Mouse (Mus musculus): ENCODE results near the gene Rdh1. TPM values are rescaled to one million over a fixed set of nuclear protein-coding genes. Genes with fewer than 3 reads are reported as not detected.

Gene Rdh1
- polyA plus RNA-seq (2016; fragmentation: Nextera tagmentation; extraction: Ambion mirVana): 0.05 and 0.09 TPM in 2 replicates

- Histone ChIP-seq H3K36me3 (no peaks in the 10 kb centered on the region), H3K4me3 (no peak within 1 kb of the TSS), H3K9ac (no peak within 1 kb of the TSS), H3K4me2 (replicated peaks) (no peak within 1 kb of the TSS), H3K27ac (no peak within 1 kb of the TSS), H3K9me3 (0 out of 2 replicates have a peak, but pooled peaks cover 2% of the 10 kb centered on the region), H3K4me1 (no peaks in the 10 kb centered on the region), H3K27me3 (replicated peaks) (no peaks in the 10 kb centered on the region)
- 80% methylated on average over 9 of the region's 9 CpGs for WGBS
- no peak for ATAC-seq (ENCODE audit: low FRiP score, low read depth)
Observed at GRCm38 (mm10) chr10:127759181-127760110, at the start of gene Rdh1, which contains the start of gene Rdh16f1. Rdh1 (plus strand) TSS chr10:127759721. Rdh16f1 (plus strand) TSS chr10:127759787.

DNA sequence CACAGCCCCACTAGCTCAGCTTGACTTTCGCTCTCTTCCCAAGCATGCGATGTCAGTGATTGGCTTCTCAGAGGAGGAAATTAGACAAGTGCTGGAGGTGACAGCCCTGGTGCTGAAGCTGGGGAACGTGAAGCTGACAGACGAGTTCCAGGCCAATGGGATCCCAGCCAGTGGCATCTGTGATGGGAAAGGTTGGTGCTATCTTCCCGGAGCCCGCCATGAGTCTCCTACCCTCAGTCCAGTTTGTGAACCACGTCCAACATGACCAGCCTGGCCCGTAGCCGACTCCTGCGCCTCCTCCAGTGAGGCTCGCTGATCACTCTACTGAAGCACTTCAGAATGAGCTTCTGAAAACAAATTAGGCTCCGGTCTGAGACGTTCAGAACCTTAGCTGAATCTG is 49.2 kb upstream of the Rdh1 start:
- Histone ChIP-seq H3K9ac (no peak overlapping the region), H3K4me2 (replicated peaks) (no peak overlapping the region), H3K27ac (no peak overlapping the region), H3K9me3 (no peaks in the 10 kb centered on the region), H3K36me3 (no peaks in the 10 kb centered on the region), H3K4me1 (no peaks in the 10 kb centered on the region), H3K4me3 (no peak overlapping the region), H3K27me3 (replicated peaks) (no peaks in the 10 kb centered on the region)
- WGBS: 88% methylated on average over 13 of the region's 13 CpGs
- ATAC-seq (ENCODE audit: low FRiP score, low read depth): no peak

GRCm38 (mm10) chr10:127712736-127713135 is 46.8 kb upstream of the Rdh1 start:
- Histone ChIP-seq H3K27me3 (replicated peaks) (no peaks in the 10 kb centered on the region), H3K4me3 (no peak overlapping the region), H3K4me1 (no peaks in the 10 kb centered on the region), H3K4me2 (replicated peaks) (no peak overlapping the region), H3K27ac (no peak overlapping the region), H3K9ac (no peak overlapping the region), H3K9me3 (no peaks in the 10 kb centered on the region), H3K36me3 (no peaks in the 10 kb centered on the region)
- WGBS: 84% methylated on average over 6 of the region's 6 CpGs
- ATAC-seq (ENCODE audit: low FRiP score, low read depth): no peak

- Histone ChIP-seq H3K36me3 (no peaks in the 10 kb centered on the region), H3K4me1 (peaks cover 19% of the 10 kb centered on the region), H3K4me2 (replicated peaks) (peak overlapping the region; percentile 46), H3K4me3 (no peak overlapping the region), H3K9me3 (no peaks in the 10 kb centered on the region), H3K27me3 (replicated peaks) (peaks cover 11% of the 10 kb centered on the region; the same call in 1 of the 2 replicates), H3K9ac (0 out of 2 replicates have a peak overlapping the region, but pooled peaks have one; percentile 35), H3K27ac (no peak overlapping the region; the same call in 1 of the 2 replicates)
- 10% methylated on average over 20 of the region's 20 CpGs for WGBS
- peak; percentile 52; the same call in 1 of the 2 replicates for ATAC-seq (ENCODE audit: low FRiP score, low read depth)
Observed at GRCm38 (mm10) chr10:127721671-127722418, 37.7 kb upstream of the Rdh1 start.

- peaks cover 11% of the 10 kb centered on the region; the same call in 1 of the 2 replicates for H3K27me3 ChIP-seq (replicated peaks)
- H3K4me3 ChIP-seq: no peak within 1 kb of the TSS
- peaks cover 19% of the 10 kb centered on the region for H3K4me1 ChIP-seq
- H3K4me2 ChIP-seq (replicated peaks): no peak within 1 kb of the TSS
- H3K9ac ChIP-seq: no peak within 1 kb of the TSS
- no peak for ATAC-seq (ENCODE audit: low FRiP score, low read depth)
- no peaks in the 10 kb centered on the region for H3K36me3 ChIP-seq
- 88% methylated on average over 3 of the region's 3 CpGs for WGBS
- H3K27ac ChIP-seq: no peak within 1 kb of the TSS
- no peaks in the 10 kb centered on the region for H3K9me3 ChIP-seq
Observed at GRCm38 (mm10) chr10:127724178-127724577, 35.3 kb upstream of the Rdh1 start, which contains the start of gene Tac2. Tac2 (plus strand) TSS chr10:127724478.

DNA sequence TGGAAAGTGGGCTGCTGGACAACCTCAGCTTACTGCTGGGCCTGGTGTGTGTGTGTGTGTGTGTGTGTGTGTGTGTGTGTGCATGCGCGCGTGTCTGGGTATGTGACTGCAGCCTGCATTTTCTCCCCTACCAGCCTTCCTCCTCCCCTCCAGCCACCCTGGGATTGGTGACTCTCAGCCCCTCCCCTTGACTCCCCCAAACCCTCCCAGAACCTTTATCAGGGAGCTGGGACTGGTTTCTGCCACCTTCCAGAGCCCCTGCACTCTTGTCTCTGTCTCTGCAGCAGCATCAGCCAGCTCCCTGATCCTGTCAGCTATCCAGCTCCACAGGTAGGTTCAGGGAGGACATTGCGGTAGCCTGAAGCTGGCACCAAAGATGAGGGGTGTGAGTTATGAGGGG is 34.4 kb upstream of the Rdh1 start:
- no peak for ATAC-seq (ENCODE audit: low FRiP score, low read depth)
- Histone ChIP-seq H3K9me3 (no peaks in the 10 kb centered on the region), H3K36me3 (no peaks in the 10 kb centered on the region), H3K27ac (no peak overlapping the region), H3K4me3 (no peak overlapping the region), H3K9ac (no peak overlapping the region), H3K27me3 (replicated peaks) (peaks cover 11% of the 10 kb centered on the region; the same call in 1 of the 2 replicates), H3K4me2 (replicated peaks) (no peak overlapping the region), H3K4me1 (peaks cover 19% of the 10 kb centered on the region)
- 67% methylated on average over 4 of the region's 4 CpGs for WGBS

DNA sequence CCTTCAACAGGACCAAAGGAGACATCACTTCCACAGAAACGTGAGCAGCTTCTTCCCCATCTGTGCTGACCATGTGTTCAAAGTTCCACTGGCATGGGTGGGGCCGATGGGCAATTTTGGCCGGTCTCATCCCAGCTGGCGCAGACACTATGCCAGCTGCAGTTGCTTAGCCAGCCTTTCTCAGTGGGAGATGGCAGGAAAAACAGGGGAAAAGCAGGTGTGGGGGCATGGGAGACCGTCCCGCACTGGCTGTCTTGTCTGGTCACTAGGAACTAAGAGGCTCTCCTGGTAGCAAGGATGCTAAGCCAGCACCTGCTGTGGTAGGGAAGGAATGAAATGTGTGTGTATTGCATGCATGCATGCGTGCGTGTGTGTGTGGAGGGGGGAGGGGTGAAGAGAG is 31.1 kb upstream of the Rdh1 start:
- 80% methylated on average over 8 of the region's 8 CpGs for WGBS
- Histone ChIP-seq H3K27ac (no peak overlapping the region), H3K36me3 (no peaks in the 10 kb centered on the region), H3K4me3 (no peak overlapping the region), H3K4me2 (replicated peaks) (no peak overlapping the region), H3K9ac (0 out of 2 replicates have a peak overlapping the region, but pooled peaks have one; percentile 14), H3K4me1 (peaks cover 9% of the 10 kb centered on the region; the same call in 1 of the 2 replicates), H3K27me3 (replicated peaks) (peaks cover 3% of the 10 kb centered on the region; the same call in 1 of the 2 replicates), H3K9me3 (no peaks in the 10 kb centered on the region)
- ATAC-seq (ENCODE audit: low FRiP score, low read depth): no peak

DNA sequence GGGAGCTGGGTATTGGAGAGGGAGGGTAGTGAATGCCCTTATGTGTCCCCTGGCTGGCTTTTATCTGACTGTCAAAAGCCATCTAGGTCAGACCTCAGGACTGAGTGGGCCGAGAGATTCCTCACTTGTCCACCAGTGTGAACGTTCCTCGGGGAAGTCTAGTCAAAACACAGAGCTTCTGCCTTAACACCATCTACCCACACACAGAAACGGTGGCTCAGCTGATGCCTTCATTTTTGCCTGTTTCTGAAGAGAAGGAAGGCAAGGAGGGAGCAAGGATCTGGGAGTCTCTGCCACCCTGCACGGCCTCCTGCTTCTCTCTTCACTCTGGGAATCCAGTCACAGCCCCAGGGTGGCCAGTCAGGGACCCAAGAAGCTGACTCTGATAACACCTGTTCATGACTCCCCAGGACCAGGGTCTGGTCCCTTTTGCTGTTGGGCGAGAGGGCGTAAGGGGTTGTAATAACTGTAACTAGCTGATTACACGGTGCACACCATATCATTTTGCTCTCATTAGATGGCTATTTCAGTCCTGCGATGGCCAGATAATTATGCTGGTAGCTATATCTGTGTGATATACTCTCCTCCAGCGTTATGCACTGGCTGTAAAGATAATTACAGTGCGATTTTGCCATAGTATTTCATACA is 29.1 kb upstream of the Rdh1 start:
- Histone ChIP-seq H3K36me3 (no peaks in the 10 kb centered on the region), H3K9ac (no peak overlapping the region), H3K9me3 (no peaks in the 10 kb centered on the region), H3K27ac (no peak overlapping the region), H3K27me3 (replicated peaks) (peaks cover under 1% of the 10 kb centered on the region; the same call in 1 of the 2 replicates), H3K4me1 (peaks cover 9% of the 10 kb centered on the region; the same call in 1 of the 2 replicates), H3K4me2 (replicated peaks) (no peak overlapping the region), H3K4me3 (no peak overlapping the region)
- no peak for ATAC-seq (ENCODE audit: low FRiP score, low read depth)
- 58% methylated on average over 11 of the region's 11 CpGs for WGBS

- 0 out of 2 replicates have a peak overlapping the region, but pooled peaks have one; percentile 5 for H3K4me2 ChIP-seq (replicated peaks)
- H3K27me3 ChIP-seq (replicated peaks): no peaks in the 10 kb centered on the region
- H3K4me3 ChIP-seq: no peak overlapping the region
- H3K36me3 ChIP-seq: no peaks in the 10 kb centered on the region
- no peak overlapping the region for H3K27ac ChIP-seq
- no peak for ATAC-seq (ENCODE audit: low FRiP score, low read depth)
- H3K4me1 ChIP-seq: peaks cover 9% of the 10 kb centered on the region; the same call in 1 of the 2 replicates
- 28% methylated on average over 9 of the region's 9 CpGs for WGBS
- H3K9me3 ChIP-seq: no peaks in the 10 kb centered on the region
- H3K9ac ChIP-seq: no peak overlapping the region
Observed at GRCm38 (mm10) chr10:127730933-127731310, 28.6 kb upstream of the Rdh1 start.

DNA sequence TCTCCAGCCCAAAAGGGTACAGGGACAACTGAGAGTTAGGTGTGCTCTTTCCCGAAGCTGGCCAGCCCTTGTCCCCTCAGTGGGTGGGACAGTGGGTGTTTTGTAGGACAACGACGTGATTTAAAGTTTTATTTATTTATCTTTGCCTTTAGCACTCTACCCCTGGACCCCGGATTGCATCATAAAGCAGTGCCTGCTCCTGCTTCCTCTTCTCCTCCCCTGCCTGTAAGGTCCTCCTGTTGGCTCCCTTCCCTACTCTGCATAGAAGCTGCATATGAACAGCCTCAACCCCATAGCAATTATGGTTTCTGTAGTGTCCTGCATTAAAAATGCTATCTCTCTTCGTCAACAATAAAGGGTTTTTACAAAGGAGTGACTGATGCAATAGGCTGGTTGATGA is 28.1 kb upstream of the Rdh1 start:
- no peak overlapping the region for H3K27ac ChIP-seq
- H3K4me1 ChIP-seq: peaks cover 9% of the 10 kb centered on the region; the same call in 1 of the 2 replicates
- H3K4me3 ChIP-seq: no peak overlapping the region
- no peak overlapping the region for H3K9ac ChIP-seq
- no peaks in the 10 kb centered on the region for H3K36me3 ChIP-seq
- no peaks in the 10 kb centered on the region for H3K27me3 ChIP-seq (replicated peaks)
- WGBS: 20% methylated on average over 5 of the region's 5 CpGs
- no peaks in the 10 kb centered on the region for H3K9me3 ChIP-seq
- no peak for ATAC-seq (ENCODE audit: low FRiP score, low read depth)
- H3K4me2 ChIP-seq (replicated peaks): 0 out of 2 replicates have a peak overlapping the region, but pooled peaks have one; percentile 5

- Histone ChIP-seq H3K4me3 (no peak overlapping the region), H3K4me2 (replicated peaks) (no peak overlapping the region), H3K36me3 (no peaks in the 10 kb centered on the region), H3K4me1 (peaks cover 9% of the 10 kb centered on the region; the same call in 1 of the 2 replicates), H3K27me3 (replicated peaks) (no peaks in the 10 kb centered on the region), H3K27ac (no peak overlapping the region), H3K9ac (no peak overlapping the region), H3K9me3 (no peaks in the 10 kb centered on the region)
- no peak for ATAC-seq (ENCODE audit: low FRiP score, low read depth)
- 54% methylated on average over 5 of the region's 5 CpGs for WGBS
Observed at GRCm38 (mm10) chr10:127734434-127734833, 25.1 kb upstream of the Rdh1 start.

Measured in neural tube, embryonic 12.5 days (tissue).